Mouse (Mus musculus) limb, embryonic 14.5 days (tissue): ENCODE data around the gene Shank3. TPM values are rescaled to one million over a fixed set of nuclear protein-coding genes. Genes with fewer than 3 reads are reported as not detected.

Experiments
- ATAC-seq: fragments of 200-750 bp; cut with Nextera tagmentation; 2 replicates; pipeline ENCODE4 v1.8.0; 2017; ENCODE audit warnings: low read depth, moderate number of reproducible peaks, moderate TSS enrichment; ENCODE audit not compliant: low FRiP score
- DNase-seq: peaks from one replicate; pipeline ENCODE4 v3.0.0-alpha.2; 2015; ENCODE audit warnings: low spot score
- H3K27ac ChIP-seq: fragments of 300-500 bp; sonication (generic); replicated peaks from 2 replicates; pipeline ENCODE4 v1.5.1; 2014; ENCODE audit warnings: low read depth, mild to moderate bottlenecking, low read length, moderate library complexity, mixed read lengths
- H3K27me3 ChIP-seq: fragments of 300-500 bp; sonication (generic); 2 replicates; pipeline ENCODE4 v1.6.1; 2014; ENCODE audit warnings: low read length, mixed read lengths; ENCODE audit not compliant: control insufficient read depth, insufficient read depth
- H3K36me3 ChIP-seq: fragments of 300-500 bp; sonication (generic); 2 replicates; pipeline ENCODE4 v1.6.1; 2014; ENCODE audit warnings: mild to moderate bottlenecking, low read length, moderate library complexity, mixed read lengths; ENCODE audit not compliant: control insufficient read depth, insufficient read depth
- H3K4me1 ChIP-seq: fragments of 300-500 bp; sonication (generic); 2 replicates; pipeline ENCODE4 v1.6.1; 2014; ENCODE audit warnings: antibody characterized with exemption, low read length, mixed read lengths; ENCODE audit not compliant: control insufficient read depth, insufficient read depth
- H3K4me2 ChIP-seq: fragments of 300-500 bp; sonication (generic); replicated peaks from 2 replicates; pipeline ENCODE4 v1.6.1; 2014; ENCODE audit warnings: low read depth, mild to moderate bottlenecking, low read length, moderate library complexity; ENCODE audit not compliant: severe bottlenecking
- H3K4me3 ChIP-seq: fragments of 300-500 bp; sonication (generic); replicated peaks from 2 replicates; pipeline ENCODE4 v1.5.1; 2014; ENCODE audit warnings: low read length
- H3K9ac ChIP-seq: fragments of 300-500 bp; sonication (generic); 2 replicates; pipeline ENCODE4 v1.6.1; 2014; ENCODE audit warnings: mild to moderate bottlenecking, low read depth, low read length, moderate library complexity; ENCODE audit not compliant: severe bottlenecking
- H3K9me3 ChIP-seq: fragments of 300-500 bp; sonication (generic); 2 replicates; pipeline ENCODE4 v1.6.1; 2016; ENCODE audit warnings: low read length; ENCODE audit not compliant: control insufficient read depth
- POLR2A ChIP-seq: fragments of 200-500 bp; IDR thresholded peaks from 2 replicates; pipeline ENCODE4 v1.8.0; 2012; ENCODE audit warnings: inconsistent platforms, mild to moderate bottlenecking, moderate library complexity, borderline replicate concordance; ENCODE audit not compliant: insufficient read depth, insufficient read length; ENCODE audit errors: extremely low read depth
- WGBS: fragments of 180-500 bp; shearing (Covaris S2); extraction: QIAGEN DNeasy Blood & Tissue Kit; methylation state at CpG from one replicate; pipeline ENCODE4 v1.1.7; 2014; 5-methylcytosine and 5-hydroxymethylcytosine counted together
- polyA plus RNA-seq, 2 experiments: library from polyadenylated mRNA; depleted of rRNA in 1 of 2; stranded (reverse) in 1 of 2; unstranded in 1 of 2; fragments of >200 nt; fragmentation: Nextera tagmentation in 1 of 2; extraction: Ambion mirVana in 1 of 2; gene quantifications; 2 replicates each; pipeline versions ENCODE4 v1.2.1 to v1.2.3; 2012 to 2014

Shank3 gene
- polyA plus RNA-seq, 2 experiments: 2.4 to 18.4 TPM

DNA sequence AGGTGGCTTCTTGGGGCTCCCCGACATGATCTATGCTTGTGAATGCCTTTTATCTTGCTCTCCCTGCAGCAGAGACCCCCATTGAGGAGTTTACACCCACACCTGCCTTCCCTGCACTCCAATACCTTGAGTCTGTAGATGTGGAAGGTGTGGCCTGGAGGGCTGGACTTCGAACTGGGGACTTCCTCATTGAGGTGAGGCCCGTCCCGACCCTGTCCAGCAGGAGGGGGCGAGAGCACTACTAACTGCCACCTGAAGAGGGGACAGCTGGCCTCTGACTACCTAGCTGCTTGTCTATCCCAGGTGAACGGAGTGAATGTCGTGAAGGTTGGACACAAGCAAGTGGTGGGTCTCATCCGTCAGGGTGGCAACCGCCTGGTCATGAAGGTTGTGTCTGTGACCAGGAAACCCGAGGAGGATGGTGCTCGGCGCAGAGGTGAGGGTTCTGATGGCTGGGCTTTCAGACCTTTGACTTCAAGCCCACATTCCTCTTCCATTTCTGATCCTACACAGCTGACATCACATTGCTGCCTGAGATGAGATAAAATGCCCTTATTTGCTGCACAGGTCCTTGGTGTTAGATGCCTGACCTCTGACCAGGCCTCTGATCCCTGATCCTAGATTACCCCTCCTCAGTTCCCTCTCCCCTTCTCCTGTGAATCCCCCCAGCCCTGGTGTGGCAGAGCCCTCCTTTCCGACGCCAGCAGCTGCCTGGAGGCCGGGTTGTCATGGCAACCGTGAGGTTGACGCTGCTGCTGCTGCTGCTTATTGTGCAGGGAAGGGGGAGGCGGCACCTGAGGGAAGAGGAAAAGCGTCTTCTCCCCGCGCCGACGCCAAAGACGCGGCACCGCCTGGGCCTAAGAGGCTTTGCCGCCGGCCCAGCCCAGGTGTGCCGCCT is 32.9 kb downstream of the Shank3 start:
- WGBS: 32% methylated on average over 27 of the region's 29 CpGs
- peak; percentile 29 for DNase-seq
- no peaks in the 10 kb centered on the region for H3K9me3 ChIP-seq
- peak overlapping the region; percentile 11; the same call in 1 of the 2 replicates for H3K4me3 ChIP-seq
- peak overlapping the region; percentile 18 for H3K4me2 ChIP-seq
- no peaks in the 10 kb centered on the region for H3K4me1 ChIP-seq
- TF ChIP-seq POLR2A: no peak
- peaks cover 3% of the 10 kb centered on the region for H3K36me3 ChIP-seq
- no peaks in the 10 kb centered on the region for H3K27me3 ChIP-seq
- H3K9ac ChIP-seq: peak overlapping the region; percentile 25; the same call in 1 of the 2 replicates
- no peak overlapping the region for H3K27ac ChIP-seq
- ATAC-seq: peak; percentile 60; the same call in 1 of the 2 replicates

DNA sequence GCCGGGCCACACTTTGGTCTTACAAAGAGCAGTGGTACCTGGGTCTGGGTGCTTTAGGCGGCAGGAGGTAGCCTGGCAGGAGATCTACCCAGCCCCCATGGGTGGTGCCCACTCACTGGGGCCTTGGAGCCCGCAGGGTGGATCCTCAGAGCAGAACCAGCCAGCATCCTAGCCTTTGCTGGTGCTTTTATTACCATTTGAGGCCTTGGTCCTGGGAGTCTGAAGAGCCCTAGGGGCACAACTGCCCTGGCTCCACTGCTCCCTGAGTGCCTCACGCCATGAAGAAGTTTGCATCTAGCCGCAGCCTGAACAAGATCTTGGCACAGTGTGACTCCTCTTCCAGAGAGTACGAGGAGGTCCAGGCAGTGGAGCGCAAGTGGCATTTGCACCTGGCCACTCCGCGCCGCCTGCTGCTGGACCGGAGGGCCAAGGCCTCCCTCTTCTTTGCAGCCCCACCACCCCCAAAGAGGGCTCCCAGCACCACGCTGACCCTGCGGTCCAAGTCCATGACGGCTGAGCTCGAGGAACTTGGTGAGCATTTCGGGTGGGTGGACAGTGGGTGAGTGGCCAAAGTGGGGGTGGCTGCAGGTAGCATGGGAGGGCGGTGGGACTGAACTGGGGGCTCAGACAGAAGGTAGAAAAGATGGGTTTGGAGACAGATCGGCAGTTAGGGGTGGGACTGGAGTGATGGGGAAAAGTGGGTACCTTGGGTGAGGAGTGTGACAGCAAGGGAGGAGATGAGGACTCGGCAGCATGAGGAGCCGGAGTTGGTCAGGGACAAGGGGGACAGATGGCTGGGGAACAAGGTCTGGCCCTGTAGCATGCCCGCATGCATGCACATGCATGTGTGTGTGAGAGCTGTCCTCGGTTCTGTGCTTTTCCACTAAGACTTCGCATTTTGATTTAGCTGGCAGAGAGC is 33.8 kb downstream of the Shank3 start:
- H3K9me3 ChIP-seq: no peaks in the 10 kb centered on the region
- peak overlapping the region; percentile 11; the same call in 1 of the 2 replicates for H3K4me3 ChIP-seq
- H3K27ac ChIP-seq: no peak overlapping the region
- no peaks in the 10 kb centered on the region for H3K4me1 ChIP-seq
- TF ChIP-seq POLR2A: no peak
- ATAC-seq (peak; percentile 4; the same call in 1 of the 2 replicates), DNase-seq (no peak)
- WGBS: 71% methylated on average over 21 of the region's 23 CpGs
- peaks cover 3% of the 10 kb centered on the region for H3K36me3 ChIP-seq
- H3K27me3 ChIP-seq: no peaks in the 10 kb centered on the region
- H3K9ac ChIP-seq: peak overlapping the region; percentile 25; the same call in 1 of the 2 replicates
- peak overlapping the region; percentile 18 for H3K4me2 ChIP-seq

GRCm38 (mm10) chr15:89533843-89534207 is 34.4 kb downstream of the Shank3 start:
- no peak overlapping the region for H3K4me3 ChIP-seq
- H3K27me3 ChIP-seq: no peaks in the 10 kb centered on the region
- H3K27ac ChIP-seq: no peak overlapping the region
- no peak for TF ChIP-seq POLR2A
- H3K9ac ChIP-seq: no peak overlapping the region
- H3K36me3 ChIP-seq: peaks cover 3% of the 10 kb centered on the region
- WGBS: 85% methylated on average over 10 of the region's 10 CpGs
- ATAC-seq (no peak), DNase-seq (no peak)
- H3K9me3 ChIP-seq: no peaks in the 10 kb centered on the region
- no peaks in the 10 kb centered on the region for H3K4me1 ChIP-seq
- H3K4me2 ChIP-seq: no peak overlapping the region

DNA sequence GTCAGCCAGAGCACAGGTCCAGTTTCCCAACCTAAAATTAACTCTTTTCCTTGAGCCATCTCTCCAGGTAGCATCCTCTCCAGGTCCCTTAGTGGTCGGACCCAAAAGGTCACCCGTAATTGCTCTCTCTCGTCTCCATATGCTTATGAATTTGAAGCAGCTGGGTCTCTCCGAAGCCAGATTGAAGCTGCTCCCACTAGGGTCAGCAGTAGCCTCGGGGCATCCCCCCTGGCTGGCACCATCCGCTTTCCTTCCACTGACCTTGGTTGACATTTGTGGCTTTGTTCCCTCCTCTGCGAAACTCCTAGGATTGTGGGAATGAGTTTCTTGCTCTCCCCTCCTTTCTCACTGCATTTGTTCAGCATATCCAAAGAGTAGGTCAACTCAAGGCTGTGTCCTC is 44.7 kb downstream of the Shank3 start:
- WGBS: 80% methylated on average over 7 of the region's 7 CpGs
- peaks cover 31% of the 10 kb centered on the region for H3K36me3 ChIP-seq
- H3K4me1 ChIP-seq: peaks cover 5% of the 10 kb centered on the region; the same call in 1 of the 2 replicates
- no peak for DNase-seq
- no peak overlapping the region for H3K27ac ChIP-seq
- H3K9ac ChIP-seq: no peak overlapping the region
- H3K4me3 ChIP-seq: no peak overlapping the region
- no peak overlapping the region for H3K4me2 ChIP-seq
- no peak for TF ChIP-seq POLR2A
- ATAC-seq: no peak
- H3K27me3 ChIP-seq: peaks cover 16% of the 10 kb centered on the region; the same call in 1 of the 2 replicates
- H3K9me3 ChIP-seq: no peaks in the 10 kb centered on the region

GRCm38 (mm10) chr15:89547321-89547720 is 47.9 kb downstream of the Shank3 start:
- Histone ChIP-seq H3K4me3 (peak overlapping the region; percentile 27; the same call in 1 of the 2 replicates), H3K4me2 (peak overlapping the region; percentile 50), H3K36me3 (peaks cover 39% of the 10 kb centered on the region), H3K9ac (peak overlapping the region; percentile 43; the same call in 1 of the 2 replicates), H3K27ac (no peak overlapping the region), H3K27me3 (peaks cover 16% of the 10 kb centered on the region; the same call in 1 of the 2 replicates), H3K9me3 (no peaks in the 10 kb centered on the region), H3K4me1 (peaks cover 5% of the 10 kb centered on the region; the same call in 1 of the 2 replicates)
- 83% methylated on average over 3 of the region's 8 CpGs for WGBS
- no peak for TF ChIP-seq POLR2A
- DNase-seq (no peak), ATAC-seq (no peak)
